Mouse (Mus musculus) lung, embryonic 14.5 days (tissue): ENCODE results near the gene Mb. TPM values are rescaled to one million over a fixed set of nuclear protein-coding genes. Genes with fewer than 3 reads are reported as not detected.

Experiments
- ATAC-seq: fragments of 200-750 bp; cut with Nextera tagmentation; 2 replicates; pipeline ENCODE4 v1.8.0; 2017; ENCODE audit warnings: mild to moderate bottlenecking, moderate TSS enrichment, moderate library complexity; ENCODE audit not compliant: insufficient read depth
- DNase-seq: peaks from one replicate; pipeline ENCODE4 v3.0.0-alpha.2; 2015
- H3K27ac ChIP-seq: fragments of 300-500 bp; sonication (generic); 2 replicates; pipeline ENCODE4 v1.5.1; 2014; ENCODE audit warnings: low read depth, mild to moderate bottlenecking, moderate library complexity
- H3K27me3 ChIP-seq: fragments of 300-500 bp; sonication (generic); 2 replicates; pipeline ENCODE4 v1.6.1; 2014; ENCODE audit warnings: low read length, control low read depth; ENCODE audit not compliant: insufficient read depth
- H3K36me3 ChIP-seq: fragments of 300-500 bp; sonication (generic); 2 replicates; pipeline ENCODE4 v1.6.1; 2014; ENCODE audit warnings: control low read depth; ENCODE audit not compliant: insufficient read depth
- H3K4me1 ChIP-seq: fragments of 300-500 bp; sonication (generic); 2 replicates; pipeline ENCODE4 v1.6.1; 2014; ENCODE audit warnings: antibody characterized with exemption, control low read depth; ENCODE audit not compliant: insufficient read depth
- H3K4me2 ChIP-seq: fragments of 300-500 bp; sonication (generic); 2 replicates; pipeline ENCODE4 v1.6.1; 2014; ENCODE audit warnings: mild to moderate bottlenecking
- H3K4me3 ChIP-seq: fragments of 300-500 bp; sonication (generic); 2 replicates; pipeline ENCODE4 v1.5.1; 2014; ENCODE audit warnings: low read depth, low read length
- H3K9ac ChIP-seq: fragments of 300-500 bp; sonication (generic); 2 replicates; pipeline ENCODE4 v1.6.1; 2014
- H3K9me3 ChIP-seq: fragments of 300-500 bp; sonication (generic); 2 replicates; pipeline ENCODE4 v1.6.1; 2016; ENCODE audit warnings: low read depth, low read length, control low read depth
- CTCF ChIP-seq: IDR thresholded peaks from 2 replicates; pipeline ENCODE4 v1.5.1; 2016; ENCODE audit warnings: antibody characterized with exemption, low read depth
- WGBS: fragments of 180-500 bp; shearing (Covaris S2); extraction: QIAGEN DNeasy Blood & Tissue Kit; methylation state at CpG from one replicate; pipeline ENCODE4 v1.1.7; 2014; 5-methylcytosine and 5-hydroxymethylcytosine counted together
- polyA plus RNA-seq: library from polyadenylated mRNA; unstranded; fragments of >200 nt; fragmentation: Nextera tagmentation; extraction: Ambion mirVana; gene quantifications from 2 replicates; pipeline ENCODE4 v1.2.1, GENCODE M21; 2014

Gene Mb
- polyA plus RNA-seq: 0.51 and 1.3 TPM in 2 replicates

GRCm38 (mm10) chr15:77050570-77050969 is at the start of gene Mb:
TSS of gene Mb (minus strand) at chr15:77050670.
- ATAC-seq (no peak), DNase-seq (no peak)
- H3K4me2 ChIP-seq: no peak within 1 kb of the TSS
- no peaks in the 10 kb centered on the region for H3K27me3 ChIP-seq
- H3K9ac ChIP-seq: no peak within 1 kb of the TSS
- H3K27ac ChIP-seq: no peak within 1 kb of the TSS
- peaks cover 6% of the 10 kb centered on the region; the same call in 1 of the 2 replicates for H3K4me1 ChIP-seq
- no peaks in the 10 kb centered on the region for H3K36me3 ChIP-seq
- 88% methylated on average over 10 of the region's 10 CpGs for WGBS
- TF ChIP-seq CTCF: no peak
- H3K9me3 ChIP-seq: no peaks in the 10 kb centered on the region
- H3K4me3 ChIP-seq: no peak within 1 kb of the TSS

- Histone ChIP-seq H3K9ac (no peak overlapping the region), H3K4me2 (no peak overlapping the region), H3K4me1 (no peaks in the 10 kb centered on the region), H3K27me3 (no peaks in the 10 kb centered on the region), H3K27ac (no peak overlapping the region), H3K4me3 (no peak overlapping the region), H3K9me3 (no peaks in the 10 kb centered on the region), H3K36me3 (peaks cover 71% of the 10 kb centered on the region)
- 57% methylated on average over 3 of the region's 3 CpGs for WGBS
- no peak for TF ChIP-seq CTCF
- ATAC-seq: no peak
- DNase-seq: no peak
Observed at GRCm38 (mm10) chr15:77099756-77100155, 49.3 kb upstream of the Mb start.

GRCm38 (mm10) chr15:77097358-77097757 is 46.9 kb upstream of the Mb start:
- 92% methylated on average over 6 of the region's 6 CpGs for WGBS
- ATAC-seq (no peak), DNase-seq (no peak)
- Histone ChIP-seq H3K4me2 (no peak overlapping the region), H3K36me3 (peaks cover 78% of the 10 kb centered on the region), H3K4me1 (no peaks in the 10 kb centered on the region), H3K4me3 (no peak overlapping the region), H3K27me3 (no peaks in the 10 kb centered on the region), H3K27ac (no peak overlapping the region), H3K9ac (no peak overlapping the region), H3K9me3 (no peaks in the 10 kb centered on the region)
- TF ChIP-seq CTCF: no peak

- Histone ChIP-seq H3K4me3 (no peak overlapping the region), H3K27me3 (no peaks in the 10 kb centered on the region), H3K9me3 (no peaks in the 10 kb centered on the region), H3K9ac (no peak overlapping the region), H3K36me3 (peaks cover 84% of the 10 kb centered on the region), H3K4me1 (no peaks in the 10 kb centered on the region), H3K27ac (no peak overlapping the region), H3K4me2 (no peak overlapping the region)
- 100% methylated on average over 1 of the region's 1 CpGs for WGBS
- no peak for DNase-seq
- no peak for ATAC-seq
- TF ChIP-seq CTCF: no peak
Observed at GRCm38 (mm10) chr15:77095216-77095615, 44.7 kb upstream of the Mb start.

DNA sequence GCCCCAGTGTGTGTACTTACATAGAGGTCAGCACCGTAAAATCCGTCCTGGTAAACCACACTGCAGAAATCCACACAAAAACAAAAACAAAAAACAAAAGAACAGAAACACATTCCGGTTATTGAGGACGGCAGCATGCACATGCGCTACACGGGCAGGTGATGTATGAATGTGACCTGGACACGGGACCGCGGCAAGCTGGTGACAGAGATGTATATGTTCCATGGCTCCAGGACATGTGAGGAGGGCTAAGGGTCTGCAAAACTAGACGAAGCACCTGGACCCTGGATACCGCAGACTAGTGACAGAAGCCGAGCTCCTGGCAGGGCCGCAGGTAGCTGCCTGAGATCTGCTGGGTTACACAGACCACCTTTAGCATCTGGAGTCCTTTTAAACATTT is 44.0 kb upstream of the Mb start:
- WGBS: 91% methylated on average over 13 of the region's 13 CpGs
- H3K36me3 ChIP-seq: peaks cover 83% of the 10 kb centered on the region
- TF ChIP-seq CTCF: no peak

GRCm38 (mm10) chr15:77091394-77091793 is 40.9 kb upstream of the Mb start:
- Histone ChIP-seq H3K36me3 (peaks cover 63% of the 10 kb centered on the region), H3K27ac (no peak overlapping the region), H3K4me2 (no peak overlapping the region), H3K27me3 (no peaks in the 10 kb centered on the region), H3K9ac (no peak overlapping the region), H3K4me1 (no peaks in the 10 kb centered on the region), H3K4me3 (no peak overlapping the region), H3K9me3 (no peaks in the 10 kb centered on the region)
- no peak for TF ChIP-seq CTCF
- WGBS: 85% methylated on average over 4 of the region's 4 CpGs
- ATAC-seq (no peak), DNase-seq (no peak)

More for the DNA sequence above, 44.0 kb upstream of the Mb start:
- Histone ChIP-seq H3K4me1 (no peaks in the 10 kb centered on the region), H3K4me3 (no peak overlapping the region), H3K9ac (no peak overlapping the region), H3K27me3 (no peaks in the 10 kb centered on the region), H3K27ac (no peak overlapping the region), H3K9me3 (no peaks in the 10 kb centered on the region), H3K4me2 (no peak overlapping the region)
- DNase-seq: no peak
- no peak for ATAC-seq

- WGBS: 85% methylated on average over 5 of the region's 5 CpGs
- ATAC-seq (no peak), DNase-seq (no peak)
- no peak for TF ChIP-seq CTCF
- H3K4me1 ChIP-seq: no peaks in the 10 kb centered on the region
- H3K9ac ChIP-seq: no peak overlapping the region
- no peak overlapping the region for H3K27ac ChIP-seq
- H3K9me3 ChIP-seq: no peaks in the 10 kb centered on the region
- H3K27me3 ChIP-seq: no peaks in the 10 kb centered on the region
- no peak overlapping the region for H3K4me2 ChIP-seq
- peaks cover 60% of the 10 kb centered on the region for H3K36me3 ChIP-seq
- H3K4me3 ChIP-seq: no peak overlapping the region
Observed at GRCm38 (mm10) chr15:77090531-77090930, 40.1 kb upstream of the Mb start.

- Histone ChIP-seq H3K9me3 (no peaks in the 10 kb centered on the region), H3K4me1 (no peaks in the 10 kb centered on the region), H3K27me3 (no peaks in the 10 kb centered on the region), H3K36me3 (peaks cover 61% of the 10 kb centered on the region), H3K4me3 (no peak overlapping the region), H3K27ac (no peak overlapping the region), H3K4me2 (no peak overlapping the region), H3K9ac (no peak overlapping the region)
- ATAC-seq (no peak), DNase-seq (no peak)
- WGBS: 74% methylated on average over 11 of the region's 11 CpGs
- TF ChIP-seq CTCF: no peak
Observed at GRCm38 (mm10) chr15:77089249-77089648, 38.8 kb upstream of the Mb start.
